Mouse (Mus musculus) yolk sac, embryonic 10.5 days (tissue): ENCODE results near the gene Il33.
"Not testable (repeated sequence)": the region's sequence is repeated elsewhere in the genome, so short reads cannot be mapped to it uniquely, and the experiment has no call there.

Experiments
- DNase-seq: peaks from one replicate; pipeline ENCODE4 v3.0.0-alpha.2; 2017; ENCODE audit warnings: low spot score

Il33 gene

DNA sequence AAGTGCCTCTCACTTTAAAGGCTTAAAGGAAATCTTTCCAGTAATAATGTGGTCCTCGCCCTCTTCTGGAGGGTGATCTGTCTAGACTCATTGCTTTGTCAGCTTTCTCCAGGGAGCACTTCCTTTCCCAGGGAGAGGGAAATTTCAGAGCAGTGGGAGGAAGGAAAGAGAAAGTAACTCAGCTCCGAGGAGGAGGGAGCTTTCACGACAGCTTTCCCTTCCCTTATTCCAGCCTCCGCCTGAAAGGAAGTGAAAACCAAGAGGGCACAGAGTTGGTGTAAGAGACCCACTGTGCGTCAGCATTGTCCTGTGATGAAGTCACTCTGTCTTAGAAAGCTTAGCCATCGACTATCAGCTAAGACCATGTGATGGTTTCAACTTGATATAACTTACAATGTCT lies 15.3 kb downstream of the Il33 start:
- DNase-seq = peak; percentile 33

DNA sequence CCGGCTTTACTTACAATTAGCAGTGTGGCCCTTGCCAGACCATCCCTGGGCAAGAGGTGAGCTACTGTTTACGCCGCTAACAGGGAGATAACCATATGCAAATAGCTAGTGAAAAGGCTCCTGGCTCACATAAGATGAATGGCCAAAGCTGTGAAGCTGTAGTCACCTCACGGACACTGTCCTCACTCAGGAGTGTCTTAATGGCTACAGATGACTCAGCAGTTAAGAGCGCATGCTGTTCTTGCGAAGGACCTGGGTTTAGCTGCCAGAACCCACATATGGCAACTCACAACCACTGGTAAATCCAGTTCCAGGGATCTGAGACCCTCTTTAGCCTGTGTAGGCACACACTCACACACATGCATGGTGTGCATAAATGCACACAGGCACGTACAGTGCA lies 16.3 kb downstream of the Il33 start:
- no peak for DNase-seq

DNA sequence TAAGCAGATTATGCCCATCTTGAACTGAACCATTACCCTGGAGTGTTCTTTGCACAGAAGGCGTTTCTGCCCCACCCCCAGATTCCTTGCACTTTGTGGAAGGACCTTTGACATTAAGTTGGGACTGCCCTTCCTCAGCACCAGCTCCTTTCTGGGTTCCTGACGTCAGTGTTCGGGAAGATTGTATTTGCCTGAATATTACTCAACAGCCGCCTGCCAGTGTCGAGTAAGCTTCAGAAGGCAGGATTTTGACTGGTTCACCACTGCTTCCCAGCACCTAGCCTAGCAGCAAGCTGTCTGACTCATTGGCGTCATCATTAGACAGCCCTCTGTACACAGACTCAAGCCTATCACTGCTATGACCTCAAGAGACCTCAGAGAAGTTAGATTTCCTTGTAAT lies 17.4 kb downstream of the Il33 start:
- DNase-seq = peak; percentile 76

DNA sequence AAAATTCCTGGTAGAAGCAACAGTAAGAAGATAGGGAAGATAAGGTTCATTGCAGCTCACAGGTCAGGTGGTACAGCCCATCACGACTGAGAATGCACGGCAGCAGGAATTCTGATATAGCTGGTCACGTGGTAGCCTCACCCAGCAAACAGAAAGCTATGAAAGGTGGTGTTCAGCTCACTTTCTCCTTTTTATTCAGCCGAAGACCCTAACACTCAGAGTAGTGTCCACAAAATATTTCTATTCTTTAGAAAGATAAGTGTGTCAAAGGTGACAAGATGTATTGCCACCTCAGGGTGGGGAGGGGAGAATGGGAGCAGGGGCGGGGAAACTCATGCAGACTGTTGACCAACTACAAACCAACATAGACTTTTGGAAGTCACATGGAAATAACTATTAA lies 19.5 kb downstream of the Il33 start:
- no peak for DNase-seq

DNA sequence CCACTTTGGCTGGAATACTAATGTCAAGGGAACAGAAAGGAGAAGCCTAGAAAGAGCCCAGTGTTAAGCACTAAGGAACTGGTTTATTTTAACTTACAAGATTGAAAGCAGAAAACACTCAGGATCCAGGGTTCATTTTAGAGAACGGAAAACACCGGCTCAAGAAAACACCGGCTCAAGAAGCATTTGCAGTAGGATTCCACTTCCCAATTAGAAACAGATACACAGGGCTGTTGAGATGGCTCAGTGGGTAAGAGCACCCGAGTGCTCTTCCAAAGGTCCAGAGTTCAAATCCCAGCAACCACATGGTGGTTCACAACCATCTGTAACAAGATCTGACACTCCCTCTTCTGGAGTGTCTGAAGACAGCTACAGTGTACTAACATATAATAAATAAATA lies 20.0 kb downstream of the Il33 start:
- not testable (repeated sequence) for DNase-seq

DNA sequence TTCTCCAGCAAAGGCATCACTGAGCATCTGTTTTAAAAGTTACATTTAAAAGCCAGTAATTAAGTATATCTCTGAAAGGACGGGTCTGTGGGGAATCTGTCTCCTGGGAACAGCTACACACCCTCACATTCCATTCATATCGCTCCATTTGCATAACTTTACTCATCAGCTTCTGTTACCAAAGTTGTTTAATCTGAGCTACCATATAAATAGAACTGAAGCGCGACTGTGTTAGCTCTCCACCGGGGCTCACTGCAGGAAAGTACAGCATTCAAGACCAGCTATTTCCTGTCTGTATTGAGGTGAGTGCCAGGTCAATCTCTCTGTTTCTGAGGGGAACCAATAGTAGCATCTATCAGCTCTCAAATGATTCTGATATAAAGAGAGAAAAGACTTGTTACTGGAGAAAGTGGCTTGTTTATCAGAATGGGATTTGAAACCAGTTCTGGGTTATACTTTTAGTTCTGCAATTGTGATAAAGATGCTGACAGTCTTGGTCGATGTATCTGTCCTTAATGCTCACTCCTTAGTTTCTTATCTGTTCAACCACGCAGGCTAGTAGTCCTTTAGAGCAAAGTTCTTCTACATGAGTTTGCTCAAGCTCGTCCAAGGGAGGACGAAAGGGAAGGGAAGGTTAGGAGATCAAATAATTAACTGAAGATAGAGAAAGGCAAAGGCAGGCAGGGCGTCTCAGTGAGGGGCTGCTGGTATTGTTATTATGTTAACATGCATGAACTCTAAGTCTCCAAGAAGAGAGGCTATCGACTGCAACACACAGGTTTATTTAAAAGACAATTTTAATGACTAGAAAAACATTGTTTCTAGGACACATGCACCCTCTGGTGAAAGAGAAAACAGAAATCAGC lies 20.9 kb downstream of the Il33 start:
- peak; percentile 62 for DNase-seq

DNA sequence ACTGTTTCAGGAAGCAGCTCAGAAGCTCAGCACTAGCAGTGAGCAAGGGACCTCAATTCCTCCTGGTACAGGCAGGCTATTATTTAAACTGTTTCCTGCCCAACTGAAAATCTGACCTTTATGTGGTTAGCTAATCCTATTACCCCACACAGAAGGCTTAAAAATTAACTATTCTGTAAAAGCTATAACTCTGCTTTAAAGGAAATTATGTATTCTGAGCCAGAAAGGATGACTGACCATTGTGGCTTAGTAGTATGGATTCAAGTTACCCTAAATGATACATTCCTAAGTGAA lies 21.5 kb downstream of the Il33 start:
- no peak for DNase-seq

DNA sequence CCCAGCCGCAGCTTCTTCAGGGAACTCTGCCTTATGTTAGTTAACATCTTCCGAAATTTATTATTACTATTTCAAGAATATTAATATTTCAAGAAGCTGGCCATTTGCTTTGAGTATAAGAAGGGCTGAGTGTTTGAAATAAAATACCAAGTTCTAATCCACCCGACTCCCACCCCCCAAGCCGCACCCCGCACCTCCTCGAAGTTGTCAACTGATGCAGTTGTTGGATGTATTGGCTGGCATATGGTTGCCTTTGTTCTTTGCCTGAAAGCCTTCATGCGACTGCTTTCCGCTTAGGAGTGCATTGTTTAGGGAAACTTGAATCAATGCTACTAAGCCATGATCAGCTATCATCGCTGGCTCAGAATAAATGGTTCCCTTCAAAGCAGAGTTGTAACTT lies 22.1 kb downstream of the Il33 start:
- no peak for DNase-seq

DNA sequence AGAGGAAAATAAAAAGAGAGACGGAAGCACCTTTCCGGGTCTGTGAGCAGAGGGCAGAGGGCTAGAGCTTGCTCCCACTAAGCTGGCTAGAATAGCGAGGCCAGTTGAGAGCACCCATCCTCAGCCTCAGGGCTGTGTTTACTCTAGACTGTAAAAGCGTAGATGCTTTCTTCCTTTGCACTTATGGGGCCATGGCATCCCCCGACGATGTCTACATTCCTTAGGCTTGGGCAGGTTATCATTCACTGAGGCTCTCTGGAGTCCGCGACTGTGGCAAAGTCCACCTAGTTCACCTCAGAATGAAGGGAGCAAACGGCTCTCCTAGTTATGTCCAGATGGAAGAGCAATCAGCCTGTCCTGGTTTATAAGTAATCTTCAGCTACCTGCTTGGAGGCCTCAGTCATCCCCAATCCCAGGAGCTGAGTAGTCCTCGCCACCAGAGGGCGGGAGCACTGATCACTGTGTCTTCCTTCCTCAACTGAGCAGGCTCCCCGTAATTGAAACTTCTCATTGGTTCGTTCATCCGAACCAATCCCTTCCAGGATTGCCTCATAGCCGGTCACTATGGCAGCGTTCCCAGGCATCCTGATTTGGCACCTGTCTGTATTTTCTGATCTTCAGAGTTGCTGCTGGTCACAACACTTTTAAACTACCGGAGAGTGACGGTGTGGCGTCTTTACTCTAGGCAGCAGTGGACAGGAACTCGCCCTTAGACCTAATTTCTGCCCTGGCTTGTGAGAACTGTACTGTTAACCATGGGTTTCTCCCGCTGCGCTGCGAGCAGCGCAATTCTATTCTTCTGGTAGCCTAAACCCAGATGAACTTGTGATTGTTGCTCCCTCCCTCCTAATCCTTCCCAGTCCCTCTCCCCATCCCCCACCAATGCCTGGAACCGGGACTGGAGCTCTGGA lies 23.2 kb downstream of the Il33 start:
- DNase-seq = peak; percentile 91

DNA sequence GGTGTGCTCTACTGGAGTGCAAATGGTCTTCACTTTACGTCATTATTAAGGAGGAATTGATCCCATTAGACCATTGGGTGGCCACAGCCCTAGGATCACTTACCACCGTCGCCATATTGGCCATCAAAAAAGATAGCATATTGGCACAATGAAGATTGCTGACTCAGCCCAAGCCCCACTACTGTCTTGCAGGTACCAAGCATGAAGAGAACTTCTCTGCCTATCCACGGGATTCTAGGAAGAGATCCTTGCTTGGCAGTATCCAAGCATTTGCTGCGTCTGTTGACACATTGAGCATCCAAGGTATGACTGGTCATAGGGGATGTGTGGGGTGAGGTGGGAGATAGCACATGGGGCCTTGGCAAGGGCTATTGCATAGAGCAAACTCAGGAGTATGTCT lies 27.6 kb downstream of the Il33 start:
- no peak for DNase-seq

DNA sequence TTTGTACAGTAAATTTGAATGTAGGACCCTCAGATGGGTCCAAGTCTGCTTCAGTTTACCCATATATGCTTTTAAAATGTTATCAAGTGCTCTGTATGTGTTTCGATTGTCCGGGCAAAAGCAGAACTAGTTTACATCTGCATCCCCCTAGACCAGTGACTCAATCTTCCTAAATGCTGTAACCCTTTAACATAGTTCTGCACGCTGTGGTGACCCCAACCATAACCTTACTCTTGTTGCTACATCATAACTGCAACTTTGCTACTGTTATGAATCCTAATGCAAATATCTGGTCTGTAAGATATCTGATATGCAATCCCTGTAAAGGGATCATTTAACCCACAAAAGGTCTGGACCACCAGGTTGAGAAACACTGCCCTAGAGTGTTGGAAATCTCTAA lies 28.9 kb downstream of the Il33 start:
- DNase-seq = no peak

DNA sequence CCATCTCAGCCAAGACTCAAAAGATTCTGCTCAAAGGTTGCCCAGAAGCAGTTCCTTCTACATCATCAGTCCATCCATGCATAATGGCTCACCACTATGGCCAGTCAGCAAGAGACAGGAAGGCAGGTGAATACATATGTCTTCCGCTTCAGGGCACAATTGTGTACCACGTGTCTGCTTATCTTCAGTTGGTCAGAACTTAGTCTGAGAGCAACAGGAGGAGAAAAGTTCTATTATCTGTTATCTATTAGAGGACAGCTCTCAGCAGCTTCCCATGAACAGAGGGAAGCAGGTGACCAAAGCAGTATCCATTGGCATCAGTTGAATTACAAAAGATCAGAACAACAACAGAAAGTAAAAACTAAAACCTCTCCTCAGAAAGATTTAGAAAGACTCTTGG lies 30.5 kb downstream of the Il33 start:
- DNase-seq = no peak

DNA sequence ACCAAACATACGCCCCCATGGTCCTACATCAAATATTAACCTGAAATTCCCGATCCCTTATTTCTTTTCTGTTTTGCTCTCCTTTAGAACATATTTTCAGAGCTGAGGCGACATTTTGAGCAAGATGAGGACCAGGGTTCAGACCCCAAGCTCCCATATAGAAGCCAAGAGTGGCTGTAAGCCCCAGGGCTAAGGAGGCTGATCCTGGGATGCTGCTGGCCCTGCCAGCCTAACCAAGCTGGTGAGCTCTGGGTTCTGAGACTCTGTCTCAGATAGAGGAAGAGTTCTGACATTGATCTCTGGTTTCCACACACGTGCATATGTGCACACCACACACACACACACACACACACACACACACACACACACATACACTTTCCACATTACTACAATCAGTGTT lies 36.0 kb downstream of the Il33 start:
- DNase-seq = no peak

DNA sequence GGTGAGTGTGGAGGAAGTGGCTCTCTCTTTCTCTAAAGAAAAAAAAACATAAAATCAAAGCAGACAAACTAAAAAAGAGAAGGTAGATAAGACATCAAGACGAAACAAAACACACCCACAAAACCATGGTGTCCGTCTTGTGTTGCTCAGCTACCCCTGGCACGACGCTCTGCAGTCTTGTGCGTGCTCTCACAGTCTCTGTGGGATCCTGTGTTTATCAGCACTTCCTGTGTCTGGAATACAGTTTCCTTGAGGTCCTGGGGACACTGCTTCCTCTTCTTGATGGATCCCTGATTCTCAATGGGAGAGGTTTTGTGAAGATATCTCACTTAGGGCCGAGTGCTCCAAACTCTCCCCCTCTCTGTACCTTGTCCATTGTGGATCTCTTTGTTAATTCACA lies 36.9 kb downstream of the Il33 start:
- no peak for DNase-seq

DNA sequence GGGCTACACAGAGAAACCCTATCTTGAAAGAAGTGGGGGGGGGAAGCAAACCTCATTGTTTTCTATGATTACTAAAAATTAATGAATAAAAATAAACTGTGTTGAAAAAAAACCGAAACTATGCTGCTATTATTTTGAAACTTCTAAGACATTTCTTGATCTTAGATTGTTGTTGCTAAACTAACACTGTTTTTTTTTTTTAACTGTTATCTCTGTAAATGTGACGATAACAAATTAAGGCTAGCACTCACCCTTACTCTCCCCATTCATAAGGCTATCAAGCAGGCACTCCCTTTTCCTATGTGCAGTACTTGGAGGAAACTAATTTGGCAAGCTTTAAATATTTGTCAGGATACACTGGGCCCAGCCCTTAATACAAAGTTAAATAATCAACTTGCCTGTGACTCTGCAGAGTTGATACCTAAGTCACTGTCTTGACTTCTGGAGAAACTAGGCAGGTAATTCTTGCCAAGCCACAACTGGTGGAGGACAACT lies 38.7 kb downstream of the Il33 start:
- DNase-seq = no peak

DNA sequence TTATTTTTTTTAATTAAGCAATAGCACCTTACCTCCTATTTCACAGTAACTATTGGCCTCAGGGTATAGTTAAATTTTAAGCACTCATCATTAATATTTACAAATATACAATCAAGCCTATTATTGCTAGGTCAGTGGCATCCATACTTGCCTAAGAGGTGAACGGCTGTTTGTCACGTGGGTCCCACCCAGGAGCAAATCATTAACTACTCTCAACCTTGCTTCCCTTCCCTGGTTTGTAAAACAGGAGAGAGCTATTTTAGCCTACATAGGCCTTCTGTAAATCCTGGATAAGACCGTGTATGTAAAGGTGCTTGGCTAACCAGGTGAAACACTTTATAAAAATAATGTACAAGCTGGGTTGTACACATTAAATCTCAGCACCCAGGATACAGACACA lies 43.0 kb downstream of the Il33 start:
- no peak for DNase-seq

DNA sequence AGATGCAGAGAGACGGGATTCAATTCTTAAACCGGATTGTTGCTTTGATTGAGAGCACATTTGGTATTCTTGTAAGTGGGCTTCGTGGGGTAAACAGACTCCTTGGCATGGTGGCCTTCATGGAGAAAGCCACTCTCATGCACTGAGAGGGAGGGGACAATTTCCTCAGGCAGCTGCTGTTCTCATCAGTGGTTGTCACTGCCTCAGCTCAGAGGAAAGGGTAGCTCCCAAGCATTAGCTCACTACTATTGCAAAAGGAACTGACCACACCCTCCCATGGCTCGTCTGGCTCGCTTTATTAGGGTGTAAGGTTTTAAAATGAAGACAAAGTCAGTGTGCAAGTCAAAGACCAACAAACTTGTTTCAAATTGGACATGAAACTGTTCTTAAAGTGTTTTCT lies 48.5 kb downstream of the Il33 start:
- no peak for DNase-seq

DNA sequence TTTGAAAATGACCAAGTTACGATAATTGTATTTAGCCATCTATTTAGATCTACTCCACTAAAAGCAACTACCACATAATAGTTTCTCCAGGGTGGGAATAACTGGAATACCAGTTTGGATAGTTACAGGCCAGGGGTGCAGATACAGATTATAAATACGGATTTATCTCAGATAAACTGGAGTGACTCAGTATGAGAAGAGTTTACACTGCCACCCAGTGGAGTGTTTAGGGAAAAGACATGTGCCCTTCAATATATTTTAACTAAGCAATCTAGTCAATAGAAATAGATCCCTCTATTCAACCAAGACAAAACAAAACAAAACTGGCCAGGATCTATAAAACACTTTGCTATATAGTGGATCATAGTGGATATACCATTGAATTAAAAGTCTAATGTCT lies 53.9 kb downstream of the Il33 start:
- no peak for DNase-seq

DNA sequence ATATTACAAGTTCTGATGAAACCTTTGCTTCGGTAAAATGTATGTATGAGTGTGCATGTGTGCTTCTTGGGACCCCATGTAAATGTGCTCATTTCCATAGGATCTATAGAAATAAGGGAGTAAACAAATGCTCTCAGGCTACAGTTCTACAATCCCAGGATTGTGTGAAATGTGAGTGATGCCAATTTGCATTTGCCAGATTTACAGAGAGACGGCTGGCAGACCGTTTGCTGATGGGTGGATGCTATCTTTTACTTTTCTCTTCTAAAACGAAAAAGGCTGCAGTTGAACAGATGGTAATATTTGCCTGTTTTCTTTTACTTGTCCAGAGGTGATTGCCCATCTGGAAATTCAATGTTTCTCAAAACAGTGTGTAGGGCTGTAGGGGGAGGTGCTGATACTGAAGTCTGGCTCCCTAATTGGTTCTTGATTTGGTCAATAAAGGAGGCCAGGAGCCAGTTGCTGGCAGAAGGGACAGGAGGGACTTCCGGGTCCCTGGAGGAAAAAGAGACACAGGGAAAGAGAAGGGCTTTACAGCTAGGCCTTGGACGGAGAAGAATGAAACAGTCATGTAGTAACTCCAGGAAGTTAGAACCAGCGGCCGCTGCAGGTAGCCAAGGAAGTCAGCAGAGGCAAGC lies 54.7 kb downstream of the Il33 start:
- no peak for DNase-seq

DNA sequence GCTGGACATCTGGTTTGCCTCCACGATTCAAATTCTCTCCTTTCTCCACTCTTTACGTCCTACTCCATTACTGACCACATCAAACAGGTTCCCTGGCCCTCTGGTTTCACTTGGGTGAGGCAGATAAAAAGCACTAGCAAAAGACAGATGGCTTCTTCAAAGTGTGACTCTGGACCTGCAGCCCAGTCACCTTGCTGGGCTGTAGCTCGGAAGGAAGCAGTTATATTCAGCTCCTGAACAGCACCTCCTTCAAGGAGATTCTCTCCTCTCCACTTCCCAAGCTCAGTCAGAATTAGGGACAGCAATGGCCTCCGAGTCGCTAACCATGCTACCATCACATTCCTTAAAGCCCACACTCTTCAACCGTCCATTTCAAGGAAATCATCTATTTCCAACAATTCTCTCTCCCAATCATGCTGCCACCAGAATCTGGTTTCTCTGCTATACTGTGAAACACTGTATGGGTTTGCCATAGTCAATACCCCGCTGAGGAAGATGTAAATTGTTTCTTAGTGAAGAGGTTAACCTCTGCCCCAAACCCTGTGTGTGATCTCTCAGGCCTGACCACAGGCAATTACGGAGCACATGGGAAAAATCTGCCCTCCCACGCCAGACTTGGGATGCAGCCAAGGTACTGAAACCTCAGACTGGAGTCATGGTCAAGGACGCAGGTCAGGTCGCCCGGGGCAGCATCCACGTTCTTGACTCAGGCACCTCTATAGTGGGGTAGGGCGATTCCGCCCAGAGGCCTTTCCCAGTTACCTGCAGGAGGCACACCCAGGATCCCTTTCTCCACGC lies 59.5 kb downstream of the Il33 start:
- no peak for DNase-seq

DNA sequence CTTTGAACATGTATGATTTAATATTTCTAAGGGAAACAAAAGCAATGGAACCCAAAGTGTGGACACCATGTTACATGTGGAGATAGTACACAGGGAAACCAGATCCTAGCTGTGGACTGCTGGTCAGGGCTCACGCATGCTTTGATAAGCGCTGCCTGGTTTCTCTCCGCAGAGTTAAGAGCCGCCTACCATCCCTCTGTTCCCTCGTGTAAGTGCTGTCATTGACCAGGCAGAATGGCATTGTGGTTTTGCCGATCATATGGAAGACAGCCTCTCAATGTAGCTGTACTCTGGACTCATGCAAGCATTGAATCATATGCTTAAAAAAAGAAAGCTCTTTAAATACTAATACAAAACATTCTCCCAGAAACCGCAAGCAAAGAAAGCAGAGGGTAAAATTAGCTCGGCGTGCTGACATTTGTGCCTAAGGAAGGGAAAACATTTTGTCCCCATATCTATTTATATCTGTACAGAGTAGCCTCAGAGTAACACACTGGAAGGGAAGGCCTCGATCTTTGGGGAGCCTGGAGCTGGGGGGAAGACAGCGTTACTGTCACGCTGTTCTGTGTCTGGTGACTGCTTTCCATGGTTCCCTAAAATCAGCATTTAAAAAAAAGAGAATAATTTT lies 61.7 kb downstream of the Il33 start:
- DNase-seq = no peak
